Mouse (Mus musculus) heart, postnatal 10 days (tissue): ENCODE data around the gene Arhgap24. TPM values are rescaled to one million over a fixed set of nuclear protein-coding genes. Genes with fewer than 3 reads are reported as not detected.

Source experiments
- DNase-seq, 2 experiments: peaks; one replicate each; pipeline ENCODE4 v3.0.0; 2021
- intact Hi-C: fragments of 180-260 bp; cut with DNase I; formaldehyde crosslinking; loops from one replicate; pipeline ENCODE4 v1.15.1; 2025
- total RNA-seq, 2 experiments: library from RNA; stranded (reverse); gene quantifications; 2 replicates each; pipeline ENCODE4 v1.2.3; 2021

Gene Arhgap24
- total RNA-seq, 2 experiments from 2014 or later: 13.9 to 17.3 TPM

- intact Hi-C loops: no loop called here
- DNase-seq: peak in 1 of 2 experiments; percentile 40
These were observed 245.8 kb downstream of the Arhgap24 start for GRCm38 (mm10) chr5:102726985-102727384.

DNA sequence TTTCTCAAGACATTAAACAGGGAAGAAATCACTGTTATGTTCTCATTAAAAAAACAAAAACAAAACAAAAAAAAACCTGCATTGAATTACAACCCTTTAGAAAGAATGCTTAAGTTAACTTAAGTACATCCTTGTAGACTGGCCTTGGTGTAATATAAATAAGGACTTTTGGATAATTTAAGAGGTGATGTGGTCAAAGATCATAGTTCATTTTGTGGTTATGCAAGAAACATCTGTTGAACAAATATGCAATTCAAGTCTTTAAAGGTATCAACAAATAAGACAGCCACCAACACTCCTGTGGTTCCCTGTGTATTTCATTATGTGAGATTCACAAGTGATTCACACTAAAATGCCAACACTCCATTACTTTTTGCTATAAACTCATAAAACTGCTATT is 247.3 kb downstream of the Arhgap24 start:
- no peak for DNase-seq
- intact Hi-C loops: no loop called here

- intact Hi-C loops: no loop called here
- DNase-seq: no peak
These were observed 248.3 kb downstream of the Arhgap24 start for GRCm38 (mm10) chr5:102729476-102729875.

DNA sequence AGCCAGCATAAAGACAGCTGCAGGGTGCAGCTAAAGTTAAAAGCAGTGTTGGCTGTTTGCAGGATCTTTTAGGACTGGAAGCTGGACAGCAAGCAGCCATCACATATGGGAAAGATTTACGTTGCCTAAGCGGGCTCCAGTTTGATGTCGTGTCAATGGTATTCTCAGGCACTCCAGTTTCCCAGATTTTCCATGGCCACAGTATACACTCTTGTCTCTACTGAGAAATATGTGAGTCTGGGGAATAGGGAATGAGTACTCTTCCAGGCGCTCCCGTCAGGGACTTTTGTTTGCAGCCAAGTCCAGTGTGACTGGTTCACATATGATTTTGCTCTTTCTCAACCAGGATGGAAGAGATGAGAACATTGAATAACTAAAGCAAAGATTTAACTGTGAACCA is 254.9 kb downstream of the Arhgap24 start:
- DNase-seq: peak; percentile 38 to 43
- intact Hi-C loops: no loop called here

DNA sequence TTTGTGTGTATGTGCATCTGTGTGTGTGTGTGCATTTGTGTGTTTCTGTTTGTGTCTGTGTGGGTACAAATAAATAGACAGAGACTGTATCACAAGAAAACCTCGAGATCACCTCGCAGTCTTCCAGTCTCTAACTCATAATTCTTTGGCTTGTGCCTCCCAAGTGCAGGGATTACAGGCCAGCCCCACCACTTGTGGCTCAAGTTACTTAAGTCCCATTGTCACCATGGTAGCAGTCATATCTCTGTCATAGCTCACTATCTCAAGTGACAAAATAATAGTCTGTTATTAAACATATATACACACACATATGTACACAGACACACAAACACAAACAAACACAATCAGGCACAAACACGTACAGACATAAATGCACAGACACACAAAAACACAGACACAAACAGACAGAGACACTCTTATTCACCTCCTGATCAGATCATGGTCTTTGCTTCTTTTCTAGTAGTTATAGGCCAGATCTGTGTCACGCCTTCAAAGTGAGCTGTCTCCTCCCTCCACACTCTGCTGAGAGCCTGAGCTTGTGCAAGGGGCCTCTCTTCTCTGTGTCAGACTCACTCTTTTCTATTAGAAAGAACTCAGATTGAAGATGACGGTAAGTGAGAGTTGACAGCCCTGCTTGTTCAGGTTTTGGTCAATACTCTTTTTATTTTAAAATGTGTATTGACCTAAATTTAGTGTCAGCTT is 261.5 kb downstream of the Arhgap24 start:
- intact Hi-C loops: no loop called here
- no peak for DNase-seq

- DNase-seq: no peak
- intact Hi-C loops: no loop called here
These were observed 262.2 kb downstream of the Arhgap24 start for GRCm38 (mm10) chr5:102743436-102743835.

GRCm38 (mm10) chr5:102744051-102744450 is 262.9 kb downstream of the Arhgap24 start:
- no peak for DNase-seq
- intact Hi-C loops: no loop called here

DNA sequence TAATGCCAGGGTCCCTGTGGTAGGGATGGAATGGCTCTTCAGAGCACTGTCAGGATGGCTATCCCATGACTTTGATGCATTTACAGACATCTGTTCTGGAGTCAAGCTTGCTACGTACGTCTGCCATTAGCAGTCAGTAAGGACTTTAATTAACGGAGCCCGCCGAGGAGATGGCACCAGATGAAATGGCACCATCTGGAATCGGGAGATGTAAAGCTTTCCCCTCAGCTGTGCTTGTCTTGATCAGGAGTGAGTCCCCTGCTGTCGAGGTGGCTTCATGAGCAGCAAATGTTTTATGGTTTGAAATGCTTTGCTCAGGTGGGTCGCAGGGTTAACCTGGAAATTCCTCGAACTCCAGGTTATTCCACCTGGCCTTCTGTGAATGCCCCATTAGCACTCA is 267.0 kb downstream of the Arhgap24 start:
- no peak for DNase-seq
- intact Hi-C loops: no loop called here

GRCm38 (mm10) chr5:102749020-102749419 is 267.8 kb downstream of the Arhgap24 start:
- intact Hi-C loops: no loop called here
- peak; percentile 41 to 47 for DNase-seq

- DNase-seq: no peak
- intact Hi-C loops: no loop called here
These were observed 269.5 kb downstream of the Arhgap24 start for GRCm38 (mm10) chr5:102750674-102751073.

DNA sequence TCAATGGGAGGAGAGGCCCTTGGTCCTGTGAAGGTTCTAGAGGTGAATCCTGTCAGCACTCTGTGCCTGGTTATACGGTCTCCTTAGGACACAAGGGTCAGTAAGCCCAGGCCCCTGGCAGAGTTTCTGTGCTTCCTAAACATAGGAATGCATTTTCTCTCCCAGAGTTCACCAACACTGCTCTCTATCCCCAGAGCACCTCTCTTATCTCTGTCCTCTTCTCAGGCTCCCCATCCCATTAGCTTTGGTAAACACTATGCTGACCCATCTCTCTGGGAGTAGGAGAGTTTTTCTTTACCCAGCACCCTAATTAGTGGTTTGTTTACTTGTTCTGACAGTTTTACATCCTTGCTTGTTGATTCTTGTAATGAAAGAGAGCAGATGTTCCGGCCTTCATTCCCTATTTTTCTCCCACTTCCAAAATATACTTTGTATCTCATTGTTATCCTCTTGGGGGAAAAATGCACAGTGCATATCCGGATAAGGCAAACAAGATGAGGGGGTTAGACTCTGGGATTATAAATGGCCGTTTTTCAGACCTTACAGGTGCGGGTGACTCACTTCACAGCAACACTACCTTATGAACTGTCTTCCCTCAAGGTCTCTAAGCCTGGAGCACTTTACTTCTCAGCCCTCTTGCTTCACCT is 270.6 kb downstream of the Arhgap24 start:
- no peak for DNase-seq
- intact Hi-C loops: no loop called here

- intact Hi-C loops: no loop called here
- DNase-seq: no peak
These were observed 271.1 kb downstream of the Arhgap24 start for GRCm38 (mm10) chr5:102752308-102752663.

GRCm38 (mm10) chr5:102757040-102757439 is 275.8 kb downstream of the Arhgap24 start:
- intact Hi-C loops: loop anchor here (5.0 kb wide), 1 partner anchor 35 kb away; no protein-coding TSS in a partner anchor
- DNase-seq: peak in 1 of 2 experiments; percentile 22

GRCm38 (mm10) chr5:102765694-102766093 is 284.5 kb downstream of the Arhgap24 start:
- no peak for DNase-seq
- intact Hi-C loops: loop anchor here (5.0 kb wide), 2 partner anchors 58 to 107 kb away; no protein-coding TSS in a partner anchor

- intact Hi-C loops: loop anchor here (5.0 kb wide), 2 partner anchors 59 to 106 kb away; no protein-coding TSS in a partner anchor
- DNase-seq: peak; percentile 34 to 52
These were observed 285.3 kb downstream of the Arhgap24 start for GRCm38 (mm10) chr5:102766311-102767057.

DNA sequence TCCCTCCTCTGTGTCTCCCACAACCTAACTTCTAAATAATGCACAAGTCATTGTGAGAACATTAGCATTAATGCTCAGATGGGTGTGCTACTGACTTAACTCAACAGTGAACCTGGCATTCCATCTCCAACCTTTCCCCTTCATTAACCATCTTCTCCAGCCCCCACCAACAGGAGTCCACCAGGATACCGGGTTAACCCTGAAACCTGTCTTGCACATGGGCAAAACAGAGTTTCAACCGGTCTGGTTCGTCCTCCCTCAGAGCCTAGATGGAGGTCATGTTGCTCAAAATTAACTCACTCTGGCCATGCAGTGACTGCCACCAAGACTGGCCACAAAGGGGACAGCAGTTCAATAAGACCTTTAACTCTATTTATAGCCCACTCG is 285.9 kb downstream of the Arhgap24 start:
- intact Hi-C loops: loop anchor here (5.0 kb wide), 2 partner anchors 60 to 105 kb away; no protein-coding TSS in a partner anchor
- DNase-seq: no peak

DNA sequence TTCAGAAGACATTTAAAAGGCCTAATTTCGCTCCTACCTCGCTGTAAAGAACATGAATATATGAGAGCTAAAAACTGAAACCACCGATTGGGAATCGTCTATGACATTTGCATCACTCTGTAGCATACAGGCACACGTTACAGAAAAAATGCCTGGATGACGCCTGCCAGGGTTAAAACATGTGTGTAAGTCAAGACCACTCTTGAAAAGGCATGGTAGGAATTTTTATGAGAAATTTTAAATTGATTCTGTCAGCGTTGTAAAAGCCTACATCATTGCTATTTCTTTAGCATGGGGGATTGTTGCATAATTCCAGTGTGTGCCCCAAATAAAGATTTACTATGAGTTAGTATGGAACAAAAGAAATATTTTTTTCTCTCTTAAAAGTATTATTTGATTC is 286.6 kb downstream of the Arhgap24 start:
- DNase-seq: no peak
- intact Hi-C loops: loop anchor here (5.0 kb wide), 2 partner anchors 61 to 104 kb away; no protein-coding TSS in a partner anchor

DNA sequence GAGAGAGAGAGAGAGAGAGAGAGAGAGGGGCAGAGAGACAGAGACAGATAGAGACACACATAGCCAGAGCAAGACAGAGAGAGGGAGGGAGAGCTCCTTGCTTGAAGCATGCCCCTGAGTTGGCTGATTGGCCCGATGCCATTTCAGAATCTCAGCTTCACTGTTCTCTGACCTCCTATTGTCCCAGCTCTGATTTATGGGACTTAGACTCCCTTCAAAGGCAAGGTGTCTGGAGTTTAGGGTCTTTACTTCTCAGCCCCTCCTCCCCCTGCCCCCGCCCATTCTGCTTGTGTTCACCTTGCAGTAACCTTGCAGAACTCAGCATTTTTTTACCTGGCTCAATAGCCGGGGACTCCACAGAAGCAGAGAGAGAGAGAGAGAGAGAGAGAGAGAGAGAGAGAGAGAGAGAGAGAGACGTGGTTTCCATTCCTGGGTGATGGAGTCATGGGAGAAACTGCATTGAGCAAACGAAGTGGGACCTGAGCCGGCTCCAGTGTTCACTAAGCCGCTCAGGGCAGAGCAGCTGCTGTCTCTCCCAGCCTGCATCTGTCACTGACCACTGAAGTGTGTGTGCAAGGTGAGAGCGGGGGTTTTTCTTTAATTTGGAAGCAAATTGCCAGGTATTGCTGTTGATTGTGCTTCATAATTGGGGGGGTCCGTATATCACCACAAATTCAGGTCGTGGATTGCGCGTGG is 287.3 kb downstream of the Arhgap24 start:
- peak; percentile 57 to 58 for DNase-seq
- intact Hi-C loops: loop anchor here (5.0 kb wide), 2 partner anchors 61 to 104 kb away; no protein-coding TSS in a partner anchor

- intact Hi-C loops: no loop called here
- DNase-seq: no peak
These were observed 289.4 kb downstream of the Arhgap24 start for GRCm38 (mm10) chr5:102770611-102771010.

- intact Hi-C loops: no loop called here
- DNase-seq: no peak
These were observed 293.3 kb downstream of the Arhgap24 start for GRCm38 (mm10) chr5:102774500-102774899.

DNA sequence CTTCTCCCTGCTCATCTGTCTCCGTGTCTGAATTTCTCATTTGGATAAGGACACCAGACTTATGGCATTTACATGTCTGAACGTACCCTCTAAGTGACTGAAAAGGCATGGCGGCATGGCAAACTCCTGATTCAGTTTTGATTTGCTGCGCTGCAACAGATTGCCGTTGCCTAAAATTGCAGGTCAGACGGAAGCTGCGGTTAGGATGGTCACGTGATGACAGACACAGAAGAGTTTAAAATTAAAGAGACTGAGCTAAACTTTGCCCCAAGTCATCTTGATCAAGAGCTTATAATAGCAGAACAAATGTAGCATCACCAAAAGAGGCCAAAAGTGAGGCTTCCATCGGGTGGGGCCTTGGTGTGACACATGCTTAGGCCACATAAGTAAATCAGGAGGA is 296.1 kb downstream of the Arhgap24 start:
- intact Hi-C loops: no loop called here
- no peak for DNase-seq
